Comparison of ENCODE assay signal across 10 mouse cellular contexts in the genomic region with DNA sequence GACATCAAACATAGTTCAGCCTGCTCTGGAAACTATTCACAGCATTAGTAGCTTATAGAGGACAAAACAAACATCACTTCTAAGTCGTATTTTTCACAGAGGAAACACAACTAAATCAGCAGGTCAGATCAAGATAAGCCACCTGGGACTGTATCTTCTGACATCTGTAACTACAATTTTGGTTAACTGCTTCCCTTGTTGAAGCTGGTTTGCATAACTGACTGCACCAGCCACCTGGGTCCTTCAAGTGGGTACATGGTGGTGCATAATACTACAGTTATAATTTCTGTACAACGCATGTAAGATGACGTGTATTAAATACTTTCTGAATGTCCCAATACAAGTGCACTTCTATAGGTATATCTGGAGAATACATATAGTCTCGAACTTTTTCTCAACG. TPM values are rescaled to one million over a fixed set of nuclear protein-coding genes. Genes with fewer than 3 reads are reported as not detected.
DNase-seq lines count a peak whose midpoint lies in the region; ATAC-seq and TF ChIP-seq lines count a peak whose summit lies in the region.
"Had no signal": no experiment of that assay in that cellular context is flagged by ENCODE, and none has a peak within 500 bp of the region (broad histone marks: within the 10 kb centered on the region; RNA-seq: fewer than 3 reads in every experiment).

No protein-coding gene starts in this region.

- no peak for TF ChIP-seq CTCF in midbrain, postnatal 0 days (IDR thresholded peaks at IDR 0.05)

- no peak for DNase-seq in heart, postnatal 25 days (ENCODE audit: low spot score)
- no peak for DNase-seq in ES-E14 (ENCODE audit: low read depth, low spot score)
- no peak for DNase-seq in midbrain, postnatal 0 days (ENCODE audit: low spot score)
- DNase-seq in frontal cortex, adult 2 months (ENCODE audit: extremely low spot score in 1 of 2, low spot score in 1 of 2): no peak
- no peak for DNase-seq in gastrocnemius, postnatal 4 days (ENCODE audit: low spot score in 2 of 2)
- DNase-seq in urinary bladder, postnatal 4 days (ENCODE audit: low spot score in 2 of 2): no peak
- DNase-seq: spleen, adult 18-20 months had no signal

- H3K27ac ChIP-seq in heart, embryonic 14.5 days (replicated peaks in 1 of 2; ENCODE audit: control insufficient read depth in 1 of 2, insufficient read depth in 1 of 2, low read depth in 2 of 2, low read length in 2 of 2): no peak overlapping the region
- no peak overlapping the region for H3K27ac ChIP-seq in ES-E14 (ENCODE audit: insufficient read depth, low read depth, low read length, poor library complexity, severe bottlenecking)
- H3K27ac ChIP-seq in hindbrain, embryonic 16.5 days (ENCODE audit: low read depth, low read length): no peak overlapping the region
- no peak overlapping the region for H3K27ac ChIP-seq in midbrain, postnatal 0 days (ENCODE audit: low read depth, low read length)

- peaks cover 7 to 30% of the 10 kb centered on the region in 2 experiments for H3K4me1 ChIP-seq in heart, embryonic 14.5 days (ENCODE audit: control insufficient read depth in 2 of 2, insufficient read depth in 2 of 2, low read length in 2 of 2)
- no peaks in the 10 kb centered on the region; a peak in 1 of 4 replicates for H3K4me1 ChIP-seq in ES-E14 (ENCODE audit: control insufficient read depth in 2 of 2, insufficient read depth in 2 of 2, low read length in 2 of 2, poor library complexity in 1 of 2)
- peaks cover 30% of the 10 kb centered on the region for H3K4me1 ChIP-seq in hindbrain, embryonic 16.5 days (ENCODE audit: control insufficient read depth, insufficient read depth, low read depth, low read length)
- H3K4me1 ChIP-seq in midbrain, postnatal 0 days (ENCODE audit: insufficient read depth, low read length): peaks cover 19% of the 10 kb centered on the region

- intact Hi-C loops in heart, postnatal 25 days (cut with DNase I): loop anchor here (10.0 kb wide), 1 partner anchor 260 kb away; no protein-coding TSS in a partner anchor

- peak overlapping the region; percentile 81 for H3K9ac ChIP-seq in heart, embryonic 14.5 days (ENCODE audit: low read length)
- peak overlapping the region; percentile 22; the same call in 1 of the 2 replicates for H3K9ac ChIP-seq in ES-E14 (ENCODE audit: insufficient read depth, low read depth, low read length, poor library complexity, severe bottlenecking)
- H3K9ac ChIP-seq in hindbrain, embryonic 16.5 days (ENCODE audit: low read depth, low read length): no peak overlapping the region
- 0 out of 2 replicates have a peak overlapping the region, but pooled peaks have one; percentile 66 for H3K9ac ChIP-seq in midbrain, postnatal 0 days (replicated peaks; ENCODE audit: low read length, poor library complexity, severe bottlenecking)

- 42% methylated on average over 5 of the region's 5 CpGs for WGBS in heart, embryonic 14.5 days
- WGBS in hindbrain, embryonic 16.5 days: 51% methylated on average over 5 of the region's 5 CpGs
- WGBS in midbrain, postnatal 0 days: 58% methylated on average over 5 of the region's 5 CpGs

- no peaks in the 10 kb centered on the region for H3K9me3 ChIP-seq in heart, embryonic 14.5 days (ENCODE audit: control insufficient read depth, low read length)
- no peaks in the 10 kb centered on the region for H3K9me3 ChIP-seq in ES-E14 (ENCODE audit: control insufficient read depth, insufficient read depth, low read depth, low read length)
- H3K9me3 ChIP-seq in hindbrain, embryonic 16.5 days (ENCODE audit: control insufficient read depth, low read length): no peaks in the 10 kb centered on the region
- H3K9me3 ChIP-seq in midbrain, postnatal 0 days (ENCODE audit: low read length): no peaks in the 10 kb centered on the region

- H3K4me2 ChIP-seq in heart, embryonic 14.5 days (ENCODE audit: low read length): peak overlapping the region; percentile 84
- H3K4me2 ChIP-seq in hindbrain, embryonic 16.5 days (ENCODE audit: low read length): peak overlapping the region; percentile 85
- H3K4me2 ChIP-seq in midbrain, postnatal 0 days (ENCODE audit: low read depth, low read length, poor library complexity, severe bottlenecking): peak overlapping the region; percentile 68

- no peak for ATAC-seq in heart, embryonic 14.5 days (ENCODE audit: insufficient number of reproducible peaks, insufficient read depth, low FRiP score, low read depth)
- ATAC-seq in hindbrain, embryonic 16.5 days: no peak
- ATAC-seq in midbrain, postnatal 0 days (ENCODE audit: low FRiP score): no peak

- no peaks in the 10 kb centered on the region for H3K27me3 ChIP-seq in heart, embryonic 14.5 days (ENCODE audit: control insufficient read depth, insufficient read depth, low read length)
- no peaks in the 10 kb centered on the region for H3K27me3 ChIP-seq in hindbrain, embryonic 16.5 days (replicated peaks; ENCODE audit: control insufficient read depth, insufficient read depth, low read length)
- no peaks in the 10 kb centered on the region for H3K27me3 ChIP-seq in midbrain, postnatal 0 days (ENCODE audit: insufficient read depth, low read length)
- H3K27me3 ChIP-seq: Patski had no signal

- in situ Hi-C loops in ES-E14 (cut with MboI; ENCODE audit: low sequenced_read_pairs in 2 of 2, unreplicated experiment in 2 of 2): no loop called here

- H3K4me3 ChIP-seq in heart, embryonic 14.5 days (ENCODE audit: control insufficient read depth in 1 of 2, insufficient read depth in 1 of 2, low read depth in 1 of 2, low read length in 2 of 2): peak overlapping the region in 1 of 2 experiments; percentile 80; a peak in 2 of 4 replicates
- peak overlapping the region; percentile 75 to 82; a peak in 3 of 4 replicates for H3K4me3 ChIP-seq in ES-E14 (ENCODE audit: insufficient read depth in 1 of 2, low read depth in 1 of 2, low read length in 2 of 2, poor library complexity in 1 of 2, severe bottlenecking in 1 of 2)
- H3K4me3 ChIP-seq in hindbrain, embryonic 16.5 days (ENCODE audit: low read length): peak overlapping the region; percentile 85
- H3K4me3 ChIP-seq in midbrain, postnatal 0 days (ENCODE audit: low read depth, low read length): peak overlapping the region; percentile 66

- peaks cover 20% of the 10 kb centered on the region for H3K36me3 ChIP-seq in heart, embryonic 14.5 days (ENCODE audit: control insufficient read depth, insufficient read depth, low read length)
- peaks cover 9% of the 10 kb centered on the region for H3K36me3 ChIP-seq in ES-E14 (ENCODE audit: control insufficient read depth, insufficient read depth, low read length, poor library complexity, severe bottlenecking)
- H3K36me3 ChIP-seq in hindbrain, embryonic 16.5 days (ENCODE audit: control insufficient read depth, insufficient read depth, low read length): peaks cover 22% of the 10 kb centered on the region
- H3K36me3 ChIP-seq in midbrain, postnatal 0 days (ENCODE audit: insufficient read depth, low read length): peaks cover 27% of the 10 kb centered on the region

TF ChIP-seq in ES-E14, 5 proteins besides CTCF, POLR2A, EP300 and RAD21:
- no peak for TF ChIP-seq CHD2 (IDR thresholded peaks at IDR 0.05; ENCODE audit: low read depth, low read length)
- TF ChIP-seq MAFK (IDR thresholded peaks at IDR 0.05; ENCODE audit: insufficient read depth, low read depth, low read length): no peak
- TF ChIP-seq ZC3H11A (IDR thresholded peaks at IDR 0.05; ENCODE audit: borderline replicate concordance, low read depth, low read length): no peak
- TF ChIP-seq HCFC1 (IDR thresholded peaks at IDR 0.05; ENCODE audit: borderline replicate concordance, insufficient read depth, low read length): no peak
- no peak for TF ChIP-seq ZNF384 (IDR thresholded peaks at IDR 0.05; ENCODE audit: low read depth, low read length)
TF ChIP-seq in ES-E14: peak in this region for 0.

RNA-seq across cellular contexts. Expression of gene Lig4, which starts 2.2 kb away (rescaled TPM):
- 4.2 and 5.3 TPM in 2 replicates for polyA plus RNA-seq in heart, embryonic 14.5 days (2014; fragmentation: Nextera tagmentation; extraction: Ambion mirVana)
- 1 to 10 TPM; 5.0 to 5.1 TPM for total RNA-seq in heart, postnatal 25 days (2021)
- total RNA-seq in ES-E14 (2012; rRNA removed): 3.7 and 5.8 TPM in 2 replicates
- 10.3 and 12.0 TPM in 2 replicates for polyA plus RNA-seq in hindbrain, embryonic 16.5 days (2015; fragmentation: Nextera tagmentation; extraction: Ambion mirVana)
- total RNA-seq in midbrain, postnatal 0 days (2014; rRNA removed): 4.1 and 4.2 TPM in 2 replicates
- polyA plus RNA-seq in midbrain, postnatal 0 days (2015; fragmentation: Nextera tagmentation; extraction: Ambion mirVana): 7.3 and 8.2 TPM in 2 replicates
- polyA plus RNA-seq in frontal cortex, adult 2 months (2012; rRNA removed): 5.1 and 5.7 TPM in 2 replicates
- total RNA-seq in gastrocnemius, postnatal 4 days (2021): 1 to 10 TPM; 3.3 to 5.0 TPM

RNA-seq across cellular contexts. Expression of gene Abhd13, which starts 2.2 kb away (rescaled TPM):
- polyA plus RNA-seq in heart, embryonic 14.5 days (2014; fragmentation: Nextera tagmentation; extraction: Ambion mirVana): 17.6 and 17.8 TPM in 2 replicates
- total RNA-seq in heart, postnatal 25 days (2021): 10 to 100 TPM; 11.3 to 13.0 TPM
- 26.4 and 28.5 TPM in 2 replicates for total RNA-seq in ES-E14 (2012; rRNA removed)
- polyA plus RNA-seq in hindbrain, embryonic 16.5 days (2015; fragmentation: Nextera tagmentation; extraction: Ambion mirVana): 12.6 and 13.7 TPM in 2 replicates
- 21.3 and 29.1 TPM in 2 replicates for total RNA-seq in midbrain, postnatal 0 days (2014; rRNA removed)
- polyA plus RNA-seq in midbrain, postnatal 0 days (2015; fragmentation: Nextera tagmentation; extraction: Ambion mirVana): 11.2 and 12.3 TPM in 2 replicates
- polyA plus RNA-seq in frontal cortex, adult 2 months (2012; rRNA removed): 14.7 and 14.8 TPM in 2 replicates
- 10 to 100 TPM; 13.8 to 15.4 TPM for total RNA-seq in gastrocnemius, postnatal 4 days (2021)

RNA-seq across cellular contexts. Expression of gene Tnfsf13b, which starts 31.0 kb away (rescaled TPM):
- polyA plus RNA-seq in heart, embryonic 14.5 days (2014; fragmentation: Nextera tagmentation; extraction: Ambion mirVana): 0.24 and 1.0 TPM in 2 replicates
- 1 to 10 TPM; 4.2 to 4.4 TPM for total RNA-seq in heart, postnatal 25 days (2021)
- 0.21 and 0.31 TPM in 2 replicates for total RNA-seq in ES-E14 (2012; rRNA removed)
- 0.22 and 0.61 TPM in 2 replicates for polyA plus RNA-seq in hindbrain, embryonic 16.5 days (2015; fragmentation: Nextera tagmentation; extraction: Ambion mirVana)
- 0.33 and 1.1 TPM in 2 replicates for total RNA-seq in midbrain, postnatal 0 days (2014; rRNA removed)
- polyA plus RNA-seq in midbrain, postnatal 0 days (2015; fragmentation: Nextera tagmentation; extraction: Ambion mirVana): 0.59 and 1.1 TPM in 2 replicates
- 1.4 and 1.6 TPM in 2 replicates for polyA plus RNA-seq in frontal cortex, adult 2 months (2012; rRNA removed)
- 1 to 10 TPM; 1.2 to 1.5 TPM for total RNA-seq in gastrocnemius, postnatal 4 days (2021)
